Mouse (Mus musculus) bone marrow, adult 2 months (tissue): Measurements from ENCODE around the gene Arhgap25.

ENCODE experiments used
- CTCF ChIP-seq: fragments of 200-500 bp; IDR thresholded peaks from 2 replicates; pipeline ENCODE4 v1.5.1; 2011; ENCODE audit warnings: low read length, control low read depth; ENCODE audit not compliant: control insufficient read depth, insufficient read depth
- POLR2A ChIP-seq: fragments of 200-500 bp; IDR thresholded peaks from 2 replicates; pipeline ENCODE4 v1.6.1; 2011; ENCODE audit warnings: low read depth, mild to moderate bottlenecking, control low read depth, low read length, borderline replicate concordance; ENCODE audit not compliant: control insufficient read depth

- TF ChIP-seq CTCF (no peak), POLR2A (no peak)
Measured at GRCm38 (mm10) chr6:87576648-87577330, 43.7 kb upstream of the Arhgap25 start.
